Mouse (Mus musculus) layer of hippocampus, adult 18-20 months (tissue): ENCODE measurements at regions not wholly inside any gene's neighbourhood (a gene's known extent, or its start where the extent isn't known, plus 50 kb on each side); places are given as distances from the start of the nearest gene placed in this dataset.

Source experiments
- DNase-seq, 2 experiments: peaks; one replicate each; pipeline ENCODE4 v3.0.0; 2022; ENCODE audit warnings: low spot score in 2 of 2

GRCm38 (mm10) chr3:147428837-147429236 lies 576.7 kb downstream of the Ttll7 start:
- DNase-seq = no peak

GRCm38 (mm10) chr3:147442925-147443690 lies 590.9 kb downstream of the Ttll7 start:
- no peak for DNase-seq

GRCm38 (mm10) chr3:147443691-147443960 lies 591.5 kb downstream of the Ttll7 start:
- no peak for DNase-seq

GRCm38 (mm10) chr3:147444005-147444763 lies 592.0 kb downstream of the Ttll7 start:
- no peak for DNase-seq

- no peak for DNase-seq
Observed at GRCm38 (mm10) chr3:147445066-147445844, 593.1 kb downstream of the Ttll7 start.

GRCm38 (mm10) chr3:147445884-147446283 lies 593.7 kb downstream of the Ttll7 start:
- no peak for DNase-seq

GRCm38 (mm10) chr3:147452176-147452575 lies 600.0 kb downstream of the Ttll7 start:
- DNase-seq = no peak

- no peak for DNase-seq
Observed at GRCm38 (mm10) chr3:147455383-147455782, 603.2 kb downstream of the Ttll7 start.

GRCm38 (mm10) chr3:147456294-147456693 lies 604.1 kb downstream of the Ttll7 start:
- no peak for DNase-seq

- no peak for DNase-seq
Observed at GRCm38 (mm10) chr3:147458115-147458514, 605.9 kb downstream of the Ttll7 start.

GRCm38 (mm10) chr3:147479890-147480289 lies 627.7 kb downstream of the Ttll7 start:
- no peak for DNase-seq
